Mouse (Mus musculus) layer of hippocampus, postnatal 10 days (tissue): ENCODE data around the gene Armc2. TPM values are rescaled to one million over a fixed set of nuclear protein-coding genes. Genes with fewer than 3 reads are reported as not detected.

Experiments used
- DNase-seq, 2 experiments: peaks; one replicate each; pipeline ENCODE4 v3.0.0; 2021; ENCODE audit warnings: low spot score in 2 of 2
- total RNA-seq, 2 experiments: library from RNA; stranded (reverse); gene quantifications; 2 replicates each; pipeline ENCODE4 v1.2.3; 2021

Armc2 gene
- total RNA-seq, 2 experiments from 2014 or later, result 10.2 to 11.0 TPM

- DNase-seq, result no peak
Measured at GRCm38 (mm10) chr10:41875624-41876023, 142.6 kb downstream of the Armc2 start.

DNA sequence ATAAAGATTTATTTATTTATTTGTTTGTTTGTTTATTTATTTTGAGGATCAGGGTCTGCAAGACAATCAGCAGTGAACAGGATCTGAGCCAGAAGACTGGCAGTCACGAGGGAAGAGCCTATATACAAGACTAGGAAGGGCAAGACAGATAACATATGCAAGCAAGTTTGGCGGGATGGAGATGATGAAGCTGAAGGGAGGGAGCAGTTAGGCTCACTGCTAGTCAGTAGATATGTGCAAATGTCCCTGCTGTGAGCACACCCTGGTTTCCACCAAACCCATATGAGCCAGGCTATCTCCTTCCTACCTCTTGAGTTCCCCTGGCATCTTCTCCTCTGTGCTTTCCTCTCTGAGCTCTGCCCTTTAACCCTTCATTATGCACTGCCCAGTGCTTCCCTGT is 146.7 kb downstream of the Armc2 start:
- DNase-seq, result no peak

DNA sequence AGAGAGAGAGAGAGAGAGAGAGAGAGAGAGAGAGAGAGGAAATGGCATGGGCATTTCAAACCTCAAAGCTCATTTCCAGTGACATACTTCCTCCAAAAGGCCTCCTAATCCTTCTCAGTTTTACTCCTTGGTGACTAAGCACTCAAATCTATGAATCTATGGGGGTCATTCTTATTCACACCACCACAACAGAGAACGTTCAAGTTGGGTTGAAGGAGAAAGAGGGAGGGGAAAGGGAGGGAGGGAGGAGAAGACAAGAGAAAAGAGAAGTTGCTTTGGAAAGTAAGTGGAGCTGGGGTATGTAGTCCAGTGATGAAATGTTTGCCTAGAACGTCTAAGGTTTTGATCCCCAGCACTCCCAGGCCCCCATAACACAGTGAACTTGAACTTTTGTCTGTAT is 148.1 kb downstream of the Armc2 start:
- no peak for DNase-seq

DNA sequence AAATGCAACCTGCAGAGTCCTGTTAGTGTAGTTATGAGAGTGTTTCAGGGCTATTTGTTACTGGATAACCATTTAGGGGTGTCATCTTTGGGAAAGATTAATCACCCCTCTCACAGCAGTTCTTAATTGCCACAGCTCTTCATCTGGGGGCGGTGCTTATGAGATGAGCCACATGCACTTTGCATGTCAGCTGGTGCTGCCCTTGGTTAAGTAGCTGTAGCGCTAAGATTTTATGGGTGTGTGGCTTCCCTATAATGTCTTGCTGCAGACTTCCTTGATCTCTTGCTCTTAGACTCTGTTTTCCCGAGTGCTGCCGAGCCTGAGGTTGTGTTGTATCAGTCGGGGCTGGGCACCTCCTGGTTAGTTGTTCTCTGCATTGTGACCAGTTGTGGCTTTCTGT is 150.3 kb downstream of the Armc2 start:
- no peak for DNase-seq

DNA sequence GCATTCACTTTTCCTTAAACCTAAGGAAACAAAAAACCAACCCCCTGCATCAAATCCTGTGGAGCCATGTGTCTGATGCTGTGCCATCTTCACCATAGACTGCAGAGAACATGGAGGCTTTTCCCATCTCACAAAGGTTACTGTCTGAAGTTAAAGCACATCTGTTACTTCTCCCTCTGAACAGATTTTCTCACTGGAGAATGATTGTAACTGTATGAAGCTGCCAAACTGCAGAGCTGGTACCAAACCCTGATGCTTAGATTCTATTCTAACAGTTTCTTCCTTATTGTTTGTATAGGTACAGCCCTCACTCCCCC is 151.4 kb downstream of the Armc2 start:
- DNase-seq, result no peak

- DNase-seq, result no peak
Measured at GRCm38 (mm10) chr10:41866069-41866837, 152.0 kb downstream of the Armc2 start.

Other genes with a start within 250 kb of the Armc2 start
- 1 to 10 TPM; 7.5 to 7.9 TPM for gene Cep57l1, start 208.6 kb downstream of the Armc2 start, total RNA-seq
- gene Sesn1, start 208.5 kb downstream of the Armc2 start, total RNA-seq, result 10 to 100 TPM; 28.7 to 31.4 TPM